Mouse (Mus musculus) forebrain, embryonic 10.5 days (tissue): ENCODE data around the gene Fndc3a. TPM values are rescaled to one million over a fixed set of nuclear protein-coding genes. Genes with fewer than 3 reads are reported as not detected.
A peak's percentile ranks its signal among the peaks of the same experiment; 100 is the strongest.

Source experiments
- DNase-seq: peaks from one replicate; pipeline ENCODE4 v3.0.0-alpha.2; 2017; ENCODE audit warnings: low spot score; ENCODE audit errors: extremely low spot score
- H3K27ac ChIP-seq: fragments of 300-500 bp; sonication (generic); 2 replicates; pipeline ENCODE4 v1.5.1; 2016; ENCODE audit warnings: mild to moderate bottlenecking
- H3K27me3 ChIP-seq: fragments of 300-500 bp; sonication (generic); 2 replicates; pipeline ENCODE4 v1.6.1; 2016; ENCODE audit warnings: mild to moderate bottlenecking; ENCODE audit not compliant: poor library complexity, severe bottlenecking
- H3K36me3 ChIP-seq: fragments of 300-500 bp; sonication (generic); replicated peaks from 2 replicates; pipeline ENCODE4 v1.6.1; 2016; ENCODE audit warnings: mild to moderate bottlenecking, moderate library complexity
- H3K4me1 ChIP-seq: fragments of 300-500 bp; sonication (generic); 2 replicates; pipeline ENCODE4 v1.6.1; 2016
- H3K4me3 ChIP-seq: fragments of 300-500 bp; sonication (generic); 2 replicates; pipeline ENCODE4 v1.5.1; 2016; ENCODE audit warnings: mild to moderate bottlenecking, moderate library complexity
- H3K9me3 ChIP-seq: fragments of 300-500 bp; sonication (generic); 2 replicates; pipeline ENCODE4 v1.6.1; 2016; ENCODE audit warnings: mild to moderate bottlenecking, moderate library complexity
- WGBS: fragments of 180-500 bp; shearing (Covaris S2); methylation state at CpG from one replicate; pipeline ENCODE4 v1.1.7; 2016; 5-methylcytosine and 5-hydroxymethylcytosine counted together
- polyA plus RNA-seq: library from polyadenylated mRNA; unstranded; fragments of >200 nt; fragmentation: Nextera tagmentation; extraction: Ambion mirVana; gene quantifications from 2 replicates; pipeline ENCODE4 v1.2.1, GENCODE M21; 2016

Fndc3a gene
- polyA plus RNA-seq, 1 experiment from 2014 or later: 37.5 TPM

GRCm38 (mm10) chr14:72506723-72507420, 202.9 kb downstream of the Fndc3a start:
- H3K27ac ChIP-seq: peak overlapping the region; percentile 75
- WGBS: 13% methylated on average over 11 of the region's 11 CpGs
- no peak for DNase-seq
- no peaks in the 10 kb centered on the region for H3K36me3 ChIP-seq
- H3K9me3 ChIP-seq: no peaks in the 10 kb centered on the region
- H3K27me3 ChIP-seq: no peaks in the 10 kb centered on the region; the same call in 1 of the 2 replicates
- peaks cover 16% of the 10 kb centered on the region for H3K4me1 ChIP-seq
- peak overlapping the region; percentile 48 for H3K4me3 ChIP-seq

- Histone ChIP-seq H3K27ac (peak overlapping the region; percentile 75), H3K4me3 (peak overlapping the region; percentile 48), H3K4me1 (peaks cover 16% of the 10 kb centered on the region), H3K9me3 (no peaks in the 10 kb centered on the region), H3K27me3 (no peaks in the 10 kb centered on the region; the same call in 1 of the 2 replicates), H3K36me3 (no peaks in the 10 kb centered on the region)
- DNase-seq: peak; percentile 35
- 7% methylated on average over 12 of the region's 12 CpGs for WGBS
Observed at GRCm38 (mm10) chr14:72506018-72506722, 203.6 kb downstream of the Fndc3a start.

- Histone ChIP-seq H3K4me1 (peaks cover 16% of the 10 kb centered on the region), H3K4me3 (no peak overlapping the region), H3K27me3 (no peaks in the 10 kb centered on the region; the same call in 1 of the 2 replicates), H3K36me3 (no peaks in the 10 kb centered on the region), H3K27ac (no peak overlapping the region), H3K9me3 (no peaks in the 10 kb centered on the region)
- no peak for DNase-seq
- 83% methylated on average over 1 of the region's 1 CpGs for WGBS
Observed at GRCm38 (mm10) chr14:72504985-72505384, 204.8 kb downstream of the Fndc3a start.

GRCm38 (mm10) chr14:72503241-72503640, 206.6 kb downstream of the Fndc3a start:
- Histone ChIP-seq H3K4me3 (no peak overlapping the region), H3K36me3 (no peaks in the 10 kb centered on the region), H3K9me3 (no peaks in the 10 kb centered on the region), H3K27me3 (no peaks in the 10 kb centered on the region; the same call in 1 of the 2 replicates), H3K4me1 (peaks cover 16% of the 10 kb centered on the region), H3K27ac (no peak overlapping the region)
- DNase-seq: no peak
- WGBS: 51% methylated on average over 6 of the region's 6 CpGs

GRCm38 (mm10) chr14:72493775-72494174, 216.0 kb downstream of the Fndc3a start:
- no peaks in the 10 kb centered on the region for H3K9me3 ChIP-seq
- no peaks in the 10 kb centered on the region for H3K27me3 ChIP-seq
- H3K4me1 ChIP-seq: no peaks in the 10 kb centered on the region
- H3K27ac ChIP-seq: no peak overlapping the region
- 76% methylated on average over 1 of the region's 1 CpGs for WGBS
- H3K4me3 ChIP-seq: no peak overlapping the region
- DNase-seq: no peak
- no peaks in the 10 kb centered on the region for H3K36me3 ChIP-seq

GRCm38 (mm10) chr14:72491738-72492137, 218.1 kb downstream of the Fndc3a start, which contains the start of gene Gm9195:
Gm9195 (minus strand) TSS chr14:72491838.
- H3K36me3 ChIP-seq: no peaks in the 10 kb centered on the region
- H3K27me3 ChIP-seq: no peaks in the 10 kb centered on the region
- H3K4me3 ChIP-seq: no peak within 1 kb of the TSS
- DNase-seq: no peak
- WGBS: 91% methylated on average over 5 of the region's 5 CpGs
- no peaks in the 10 kb centered on the region for H3K4me1 ChIP-seq
- no peaks in the 10 kb centered on the region for H3K9me3 ChIP-seq
- H3K27ac ChIP-seq: no peak within 1 kb of the TSS

GRCm38 (mm10) chr14:72490367-72490766, 219.4 kb downstream of the Fndc3a start:
- H3K4me1 ChIP-seq: no peaks in the 10 kb centered on the region
- H3K36me3 ChIP-seq: no peaks in the 10 kb centered on the region
- no peak for DNase-seq
- no peak overlapping the region for H3K27ac ChIP-seq
- WGBS: 93% methylated on average over 3 of the region's 3 CpGs
- H3K4me3 ChIP-seq: no peak overlapping the region
- no peaks in the 10 kb centered on the region for H3K9me3 ChIP-seq
- H3K27me3 ChIP-seq: no peaks in the 10 kb centered on the region

Other genes starting within 250 kb of the Fndc3a start
- not detected in 2 replicates for gene Gm9195, start 218.2 kb downstream of the Fndc3a start, polyA plus RNA-seq